Mouse (Mus musculus) myocyte (in vitro differentiated cells): ENCODE measurements around the gene Pigp.

ENCODE experiments used
- CEBPB ChIP-seq: IDR thresholded peaks from 2 replicates; pipeline ENCODE4 v1.6.1; 2011; ENCODE audit warnings: mild to moderate bottlenecking, moderate library complexity; ENCODE audit not compliant: poor library complexity, insufficient read depth, severe bottlenecking
- E2F4 ChIP-seq: IDR thresholded peaks from one replicate; pipeline ENCODE4 v1.6.1; 2011; ENCODE audit warnings: mild to moderate bottlenecking, control low read depth, moderate library complexity; ENCODE audit not compliant: insufficient read depth
- MAX ChIP-seq: IDR thresholded peaks from one replicate; pipeline ENCODE4 v1.6.1; 2011; ENCODE audit warnings: low read depth, mild to moderate bottlenecking, control low read depth
- MYOD1 ChIP-seq, 3 experiments: IDR thresholded peaks; one replicate each; pipeline ENCODE4 v1.6.1; 2011; ENCODE audit warnings: control low read depth in 2 of 3, low read depth in 2 of 3, mild to moderate bottlenecking in 2 of 3, moderate library complexity in 1 of 3; ENCODE audit not compliant: insufficient read length in 2 of 3, control insufficient read depth in 1 of 3
- MYOG ChIP-seq, 3 experiments: IDR thresholded peaks; one replicate each; pipeline ENCODE4 v1.6.1; 2011; ENCODE audit warnings: control low read depth in 2 of 3, low read depth in 2 of 3, mild to moderate bottlenecking in 2 of 3; ENCODE audit not compliant: insufficient read length in 2 of 3, control insufficient read depth in 1 of 3, insufficient read depth in 1 of 3
- POLR2A ChIP-seq: IDR thresholded peaks from one replicate; pipeline ENCODE4 v1.6.1; 2011; ENCODE audit warnings: low read depth, mild to moderate bottlenecking, control low read depth, moderate library complexity; ENCODE audit not compliant: insufficient read length
- POLR2AphosphoS2 ChIP-seq: IDR thresholded peaks from one replicate; pipeline ENCODE4 v1.6.1; 2011; ENCODE audit warnings: low read depth, control low read depth; ENCODE audit not compliant: insufficient read length
- REST ChIP-seq: IDR thresholded peaks from one replicate; pipeline ENCODE4 v1.6.1; 2011; ENCODE audit warnings: mild to moderate bottlenecking, control low read depth, moderate library complexity; ENCODE audit not compliant: insufficient read depth, insufficient read length
- TCF12 ChIP-seq: IDR thresholded peaks from one replicate; pipeline ENCODE4 v1.6.1; 2011; ENCODE audit warnings: mild to moderate bottlenecking, control low read depth; ENCODE audit not compliant: poor library complexity, insufficient read depth, severe bottlenecking
- TCF3 ChIP-seq: IDR thresholded peaks from one replicate; pipeline ENCODE4 v1.6.1; 2011; ENCODE audit warnings: low read depth, control low read depth; ENCODE audit not compliant: insufficient read length
- USF1 ChIP-seq: IDR thresholded peaks from one replicate; pipeline ENCODE4 v1.6.1; 2011; ENCODE audit warnings: low read depth, mild to moderate bottlenecking, control low read depth, moderate library complexity

DNA sequence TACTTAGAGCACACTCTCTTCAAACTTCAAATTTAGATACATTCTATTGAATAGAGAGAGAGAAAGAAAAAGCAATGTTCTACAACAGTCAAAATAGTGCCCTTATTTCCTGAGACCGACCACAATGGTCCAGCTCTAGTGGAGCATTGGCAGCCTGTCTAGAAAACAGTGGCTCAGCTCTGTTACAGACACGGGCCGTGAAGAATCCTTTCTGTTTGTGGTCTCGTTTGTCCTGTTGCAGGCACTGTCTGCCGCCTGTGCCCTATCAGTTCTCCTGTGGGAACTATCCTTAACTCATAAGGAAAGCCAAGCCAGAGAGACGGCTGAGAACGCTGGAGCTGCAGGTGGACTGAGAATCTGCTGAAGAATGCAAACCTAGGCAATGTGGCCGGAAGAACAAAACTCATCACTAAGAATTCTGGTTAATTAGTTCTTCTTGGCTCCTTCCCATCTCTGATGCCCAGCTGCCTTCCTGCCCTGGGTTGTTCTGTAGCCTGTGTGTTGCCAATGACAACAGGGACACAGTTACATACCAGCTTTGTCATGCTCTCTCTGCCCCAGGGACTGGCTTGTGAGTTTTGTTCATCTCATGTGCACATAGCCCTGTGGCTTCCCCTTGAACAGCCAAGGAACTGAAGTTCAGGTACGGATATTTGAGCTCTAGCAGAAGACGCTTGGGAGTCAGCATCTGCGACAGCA lies 21.9 kb downstream of the Pigp start:
- TF ChIP-seq POLR2A: no peak
- peak in 1 of 3 experiments; percentile 14 for TF ChIP-seq MYOD1 (IDR thresholded peaks at IDR 0.05; ENCODE audit: control insufficient read depth in 1 of 3, insufficient read length in 2 of 3, low read depth in 2 of 3)
- TF ChIP-seq TCF12: no peak
- TF ChIP-seq E2F4: no peak
- TF ChIP-seq MAX: no peak
- TF ChIP-seq POLR2AphosphoS2: no peak
- TF ChIP-seq MYOG (IDR thresholded peaks at IDR 0.05; ENCODE audit: control insufficient read depth in 1 of 3, insufficient read depth in 1 of 3, insufficient read length in 2 of 3, low read depth in 2 of 3): no peak
- TF ChIP-seq CEBPB: no peak
- no peak for TF ChIP-seq USF1
- no peak for TF ChIP-seq TCF3
- no peak for TF ChIP-seq REST
